Mouse (Mus musculus) adrenal gland, adult 2 months (tissue): ENCODE results near the gene Hcrt. TPM values are rescaled to one million over a fixed set of nuclear protein-coding genes. Genes with fewer than 3 reads are reported as not detected.

ENCODE experiments used
- DNase-seq: peaks from one replicate; pipeline ENCODE4 v3.0.0; 2021
- polyA plus RNA-seq: library from polyadenylated mRNA; depleted of rRNA; stranded (reverse); fragments of >200 nt; gene quantifications from 2 replicates; pipeline ENCODE4 v1.2.3, GENCODE M21; 2012; rRNA removed
- total RNA-seq, 2 experiments: library from RNA; stranded (reverse); gene quantifications; 2 replicates each; pipeline ENCODE4 v1.2.3; 2021

The Hcrt gene
- total and polyA plus RNA-seq, 3 experiments: not detected

DNA sequence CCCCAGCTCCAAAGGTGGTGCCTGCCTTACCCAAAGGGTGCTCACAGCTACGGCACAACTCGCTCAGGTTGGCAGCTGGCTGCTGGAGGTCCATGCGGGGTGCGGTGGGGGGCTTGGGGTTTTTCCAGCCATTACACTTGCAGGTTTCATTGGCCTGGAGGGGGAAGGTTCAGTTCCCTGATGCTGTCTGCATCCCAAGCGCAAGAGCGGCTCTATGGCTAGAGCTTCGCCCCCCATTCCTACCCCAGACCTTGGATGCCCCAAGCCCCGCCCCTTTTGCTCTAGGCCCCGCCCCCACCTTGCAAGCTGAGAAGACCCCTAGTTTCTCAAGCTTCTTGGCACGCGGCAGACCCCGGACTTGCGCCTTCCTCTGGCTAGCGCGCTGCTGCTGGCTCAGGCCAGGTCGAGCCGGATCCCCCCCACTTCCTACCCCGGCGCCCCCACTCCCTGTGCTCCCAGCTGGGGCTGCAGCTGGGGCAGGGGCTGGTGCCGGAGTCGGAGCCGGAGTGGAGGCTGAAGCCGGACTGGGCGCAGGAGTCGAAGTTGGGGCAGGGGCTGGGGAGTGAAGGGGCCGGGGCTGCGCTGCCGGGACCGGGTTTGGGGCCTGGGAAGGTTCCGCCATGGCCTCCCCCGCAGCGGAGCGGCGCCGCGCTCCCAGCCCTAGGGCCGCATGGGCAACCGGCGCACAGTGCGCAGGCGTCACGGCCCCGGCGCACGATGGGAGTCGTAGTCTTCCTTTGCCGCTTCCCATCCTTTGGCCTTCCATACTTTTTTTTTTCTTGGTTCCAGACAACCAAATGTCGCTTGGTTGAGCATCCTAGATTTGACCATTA lies 50.7 kb downstream of the Hcrt start, which contains the start of gene Kat2a:
Kat2a (minus strand) TSS at position 683 of the 833 bp plus-strand sequence.
- DNase-seq: peak; percentile 92

Other genes starting within 250 kb of the Hcrt start
- gene Acly, start 234.9 kb downstream of the Hcrt start, total RNA-seq: 1,000 to 10,000 TPM; 1,249 to 2,157 TPM
- 567 and 624 TPM in 2 replicates for gene Acly, start 234.9 kb downstream of the Hcrt start, polyA plus RNA-seq
- 10 to 100 TPM in 1 of 2 experiments, 1 to 10 TPM in 1; 3.5 to 11.4 TPM for gene Ttc25, start 217.3 kb downstream of the Hcrt start, total RNA-seq
- gene Ttc25, start 217.3 kb downstream of the Hcrt start, polyA plus RNA-seq: 1.3 and 1.6 TPM in 2 replicates
- gene Cnp, start 188.0 kb downstream of the Hcrt start, total RNA-seq: 10 to 100 TPM; 38.3 to 55.4 TPM
- 29.4 and 36.5 TPM in 2 replicates for gene Cnp, start 188.0 kb downstream of the Hcrt start, polyA plus RNA-seq
- gene Nkiras2, start 143.7 kb downstream of the Hcrt start, total RNA-seq: 10 to 100 TPM; 32.5 to 36.0 TPM
- gene Nkiras2, start 143.7 kb downstream of the Hcrt start, polyA plus RNA-seq: 50.9 and 59.4 TPM in 2 replicates
- gene Dnajc7, start 142.8 kb downstream of the Hcrt start, total RNA-seq: 100 to 1,000 TPM; 174 to 177 TPM
- 9.3 and 11.7 TPM in 2 replicates for gene Dnajc7, start 142.8 kb downstream of the Hcrt start, polyA plus RNA-seq
- gene Zfp385c, start 70.5 kb downstream of the Hcrt start, total RNA-seq: under 1 TPM in 1 of 2 experiments, not detected in 1; 0.59 TPM
- 0.75 and 0.84 TPM in 2 replicates for gene Zfp385c, start 70.5 kb downstream of the Hcrt start, polyA plus RNA-seq
- 10 to 100 TPM; 29.2 to 60.7 TPM for gene Dhx58, start 58.7 kb downstream of the Hcrt start, total RNA-seq
- gene Dhx58, start 58.7 kb downstream of the Hcrt start, polyA plus RNA-seq: 30.2 and 42.2 TPM in 2 replicates
- 10 to 100 TPM; 42.5 to 42.6 TPM for gene Kat2a, start 50.5 kb downstream of the Hcrt start, total RNA-seq
- 73.5 and 85.1 TPM in 2 replicates for gene Kat2a, start 50.5 kb downstream of the Hcrt start, polyA plus RNA-seq
- not detected for gene Hspb9, start 49.1 kb downstream of the Hcrt start, total RNA-seq
- gene Hspb9, start 49.1 kb downstream of the Hcrt start, polyA plus RNA-seq: not detected in 2 replicates
- 100 to 1,000 TPM; 191 to 196 TPM for gene Rab5c, start 24.7 kb downstream of the Hcrt start, total RNA-seq
- 201 and 238 TPM in 2 replicates for gene Rab5c, start 24.7 kb downstream of the Hcrt start, polyA plus RNA-seq
- under 1 TPM; 0.28 to 0.32 TPM for gene Kcnh4, start 3.0 kb downstream of the Hcrt start, total RNA-seq
- 0.45 and 0.57 TPM in 2 replicates for gene Kcnh4, start 3.0 kb downstream of the Hcrt start, polyA plus RNA-seq
- 10 to 100 TPM; 21.6 to 26.0 TPM for gene Ghdc, start 8.0 kb upstream of the Hcrt start, total RNA-seq
- gene Ghdc, start 8.0 kb upstream of the Hcrt start, polyA plus RNA-seq: 26.8 and 27.6 TPM in 2 replicates
- gene Stat5b, start 87.8 kb upstream of the Hcrt start, total RNA-seq: 10 to 100 TPM; 60.3 to 65.3 TPM
- 43.8 and 53.8 TPM in 2 replicates for gene Stat5b, start 87.8 kb upstream of the Hcrt start, polyA plus RNA-seq
- gene Stat5a, start 96.4 kb upstream of the Hcrt start, total RNA-seq: 10 to 100 TPM; 27.0 to 38.0 TPM
- 45.1 and 51.2 TPM in 2 replicates for gene Stat5a, start 96.4 kb upstream of the Hcrt start, polyA plus RNA-seq
- gene Stat3, start 176.6 kb upstream of the Hcrt start, total RNA-seq: 10 to 100 TPM; 76.6 to 79.4 TPM
- gene Stat3, start 176.6 kb upstream of the Hcrt start, polyA plus RNA-seq: 45.4 and 54.9 TPM in 2 replicates
- gene Cavin1, start 208.0 kb upstream of the Hcrt start, total RNA-seq: 100 to 1,000 TPM; 236 to 425 TPM
- 193 and 219 TPM in 2 replicates for gene Cavin1, start 208.0 kb upstream of the Hcrt start, polyA plus RNA-seq
- 100 to 1,000 TPM; 116 to 159 TPM for gene Atp6v0a1, start 246.5 kb upstream of the Hcrt start, total RNA-seq
- 77.9 and 98.0 TPM in 2 replicates for gene Atp6v0a1, start 246.5 kb upstream of the Hcrt start, polyA plus RNA-seq